Mouse (Mus musculus): Measurements from ENCODE around the gene Zfp597. TPM values are rescaled to one million over a fixed set of nuclear protein-coding genes. Genes with fewer than 3 reads are reported as not detected.
"Not testable (repeated sequence)": the region's sequence is repeated elsewhere in the genome, so short reads cannot be mapped to it uniquely, and the experiment has no call there.

Gene Zfp597
- polyA plus RNA-seq, 1 experiment from 2014 or later: 9.7 TPM

DNA sequence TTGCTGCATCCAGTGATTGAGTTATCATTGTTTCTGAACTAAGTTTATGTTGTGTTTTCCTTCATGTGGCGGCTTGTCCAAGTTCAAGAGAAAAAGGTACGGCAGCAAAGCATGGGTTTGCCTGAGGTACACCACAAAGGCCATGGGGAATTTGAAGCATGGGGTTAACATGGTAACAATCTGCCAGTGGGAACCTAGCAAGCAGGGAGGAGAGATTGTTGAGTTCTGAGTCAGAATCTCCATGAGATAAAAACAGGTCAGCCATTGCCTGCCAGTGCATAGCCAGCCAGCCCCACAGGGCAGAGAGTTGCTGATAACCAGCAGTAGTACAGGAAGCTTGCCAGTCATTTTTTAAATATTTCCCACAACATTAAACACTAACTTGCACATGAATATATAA lies 64.2 kb downstream of the Zfp597 start:
- WGBS: 93% methylated on average over 2 of the region's 2 CpGs
- no peak for ATAC-seq (ENCODE audit: low FRiP score)

DNA sequence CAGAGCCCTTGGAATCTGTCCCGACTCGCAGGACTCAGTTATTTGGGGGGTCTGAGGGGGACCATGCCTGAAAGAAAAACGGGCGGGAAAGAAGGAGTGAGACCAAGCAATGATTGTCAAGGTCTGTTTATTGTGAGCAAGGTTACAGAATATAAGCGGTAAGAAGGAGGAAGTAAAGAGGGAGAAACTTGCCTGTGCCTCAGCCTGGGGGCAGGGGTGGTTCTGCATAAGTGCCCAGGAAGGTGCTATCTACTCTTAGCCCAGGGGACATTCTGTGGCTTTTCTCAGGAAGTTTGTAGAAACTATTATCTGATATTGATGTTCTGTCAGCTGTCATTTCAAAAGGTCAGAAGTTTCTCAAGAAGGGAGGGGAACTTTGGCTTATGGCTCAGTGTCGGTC lies 69.7 kb downstream of the Zfp597 start:
- not testable (repeated sequence) for H3K27me3 ChIP-seq; H3K9me3 ChIP-seq; H3K4me2 ChIP-seq; ATAC-seq (ENCODE audit: low FRiP score); H3K4me3 ChIP-seq (replicated peaks); H3K9ac ChIP-seq; H3K27ac ChIP-seq; H3K4me1 ChIP-seq; H3K36me3 ChIP-seq (replicated peaks)
- 81% methylated on average over 6 of the region's 6 CpGs for WGBS

More for the DNA sequence above, 64.2 kb downstream of the Zfp597 start:
- H3K27me3 ChIP-seq: no peaks in the 10 kb centered on the region
- H3K4me2 ChIP-seq: no peak overlapping the region
- H3K27ac ChIP-seq: no peak overlapping the region
- no peaks in the 10 kb centered on the region for H3K4me1 ChIP-seq
- H3K9ac ChIP-seq: no peak overlapping the region
- no peak overlapping the region for H3K4me3 ChIP-seq (replicated peaks)
- H3K9me3 ChIP-seq: no peaks in the 10 kb centered on the region
- no peaks in the 10 kb centered on the region for H3K36me3 ChIP-seq (replicated peaks)

Small RNA genes within 50 kb of the gene (microRNA-seq; reads per million reads assigned to microRNA genes)
- not detected for gene Gm23493

Other genes with a start within 250 kb of the Zfp597 start
- not detected in 2 replicates for gene Mefv, start 166.5 kb downstream of the Zfp597 start, polyA plus RNA-seq (2016; fragmentation: Nextera tagmentation; extraction: Ambion mirVana)
- gene Zfp263, start 140.5 kb downstream of the Zfp597 start, polyA plus RNA-seq (2016; fragmentation: Nextera tagmentation; extraction: Ambion mirVana): 52.6 and 56.5 TPM in 2 replicates
- 0.60 and 1.1 TPM in 2 replicates for gene Olfr15, start 53.7 kb downstream of the Zfp597 start, polyA plus RNA-seq (2016; fragmentation: Nextera tagmentation; extraction: Ambion mirVana)
- gene Zfp174, start 37.3 kb downstream of the Zfp597 start, polyA plus RNA-seq (2016; fragmentation: Nextera tagmentation; extraction: Ambion mirVana): 1.8 and 2.2 TPM in 2 replicates
- gene Naa60, start 12.2 kb downstream of the Zfp597 start, polyA plus RNA-seq (2016; fragmentation: Nextera tagmentation; extraction: Ambion mirVana): 60.6 and 65.2 TPM in 2 replicates
- gene Gm20695, start 87 bp upstream of the Zfp597 start, polyA plus RNA-seq (2016; fragmentation: Nextera tagmentation; extraction: Ambion mirVana): 1.5 and 3.9 TPM in 2 replicates
- 8.2 and 9.2 TPM in 2 replicates for gene 1700037C18Rik, start 24.1 kb upstream of the Zfp597 start, polyA plus RNA-seq (2016; fragmentation: Nextera tagmentation; extraction: Ambion mirVana)
- gene Cluap1, start 24.2 kb upstream of the Zfp597 start, polyA plus RNA-seq (2016; fragmentation: Nextera tagmentation; extraction: Ambion mirVana): 25.5 and 28.1 TPM in 2 replicates
- gene Nlrc3, start 92.1 kb upstream of the Zfp597 start, polyA plus RNA-seq (2016; fragmentation: Nextera tagmentation; extraction: Ambion mirVana): 0.41 and 0.83 TPM in 2 replicates
- gene Slx4, start 119.2 kb upstream of the Zfp597 start, polyA plus RNA-seq (2016; fragmentation: Nextera tagmentation; extraction: Ambion mirVana): 29.5 and 31.3 TPM in 2 replicates
- 4.2 and 6.7 TPM in 2 replicates for gene Dnase1, start 152.4 kb upstream of the Zfp597 start, polyA plus RNA-seq (2016; fragmentation: Nextera tagmentation; extraction: Ambion mirVana)
- 63.1 and 68.3 TPM in 2 replicates for gene Trap1, start 193.3 kb upstream of the Zfp597 start, polyA plus RNA-seq (2016; fragmentation: Nextera tagmentation; extraction: Ambion mirVana)